Mouse (Mus musculus) heart, adult 11 months (tissue): ENCODE measurements around the gene Gm498.

Experiments
- DNase-seq: peaks from one replicate; pipeline ENCODE4 v3.0.0; 2022

The Gm498 gene

DNA sequence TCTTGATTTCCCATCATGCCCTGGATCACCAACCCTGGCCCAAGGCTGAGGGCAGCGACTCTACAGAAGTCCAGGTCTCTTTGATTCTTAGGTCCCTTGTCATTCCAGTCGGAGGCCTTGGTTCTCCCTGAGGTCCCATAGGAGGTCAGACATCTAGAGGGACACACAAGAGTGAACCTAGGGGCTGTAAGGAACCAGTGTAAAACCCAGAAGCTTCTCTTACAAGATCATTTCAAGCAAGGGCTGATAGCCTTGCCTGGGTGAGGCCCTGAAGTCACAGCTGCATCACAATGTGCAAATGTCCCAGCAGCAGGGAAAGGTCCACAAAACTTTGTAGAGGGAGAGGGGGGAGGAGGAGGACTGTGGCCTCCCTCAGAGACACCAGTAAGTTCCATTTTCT is at the start of gene Gm498:
Gm498 (plus strand) TSS at position 301 of the 400 bp plus-strand sequence.
- DNase-seq = peak; percentile 58

DNA sequence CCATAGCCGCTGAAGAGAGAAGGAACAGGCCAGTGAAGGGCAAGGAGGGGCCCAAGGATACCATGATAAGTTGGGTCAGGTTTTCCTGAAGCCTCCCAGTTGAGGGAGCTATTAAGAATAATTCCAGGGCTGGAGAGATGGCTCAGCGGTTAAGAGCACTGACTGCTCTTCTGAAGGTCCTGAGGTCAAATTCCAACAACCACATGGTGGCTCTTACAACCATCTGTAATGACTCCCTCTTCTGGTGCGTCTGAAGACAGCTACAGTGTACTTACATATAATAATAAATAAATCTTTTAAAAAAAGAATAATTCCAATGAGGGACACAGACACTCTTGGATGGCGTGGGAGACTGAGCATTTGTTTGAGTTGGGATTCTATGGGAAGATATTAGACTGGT is 47.4 kb upstream of the Gm498 start:
- DNase-seq = no peak

DNA sequence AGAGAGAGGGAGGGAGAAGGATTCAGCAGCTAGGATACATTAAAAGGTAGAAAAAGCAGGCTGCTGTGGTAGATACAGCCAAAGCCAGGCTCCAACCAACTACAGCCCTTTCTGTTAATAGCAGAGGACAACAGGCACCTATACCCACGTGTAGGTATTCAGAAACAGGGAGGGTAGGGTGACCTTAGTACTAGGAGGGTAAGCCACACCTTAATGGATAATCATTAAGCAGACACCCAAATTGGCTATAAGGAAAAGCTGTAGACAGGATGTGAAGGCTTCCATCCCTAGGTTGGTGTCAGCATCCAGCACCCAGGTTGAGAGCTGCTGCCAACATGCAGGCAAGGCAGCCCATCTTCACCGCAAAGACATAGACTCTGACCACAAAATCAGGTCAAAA is 45.4 kb upstream of the Gm498 start:
- DNase-seq = no peak

DNA sequence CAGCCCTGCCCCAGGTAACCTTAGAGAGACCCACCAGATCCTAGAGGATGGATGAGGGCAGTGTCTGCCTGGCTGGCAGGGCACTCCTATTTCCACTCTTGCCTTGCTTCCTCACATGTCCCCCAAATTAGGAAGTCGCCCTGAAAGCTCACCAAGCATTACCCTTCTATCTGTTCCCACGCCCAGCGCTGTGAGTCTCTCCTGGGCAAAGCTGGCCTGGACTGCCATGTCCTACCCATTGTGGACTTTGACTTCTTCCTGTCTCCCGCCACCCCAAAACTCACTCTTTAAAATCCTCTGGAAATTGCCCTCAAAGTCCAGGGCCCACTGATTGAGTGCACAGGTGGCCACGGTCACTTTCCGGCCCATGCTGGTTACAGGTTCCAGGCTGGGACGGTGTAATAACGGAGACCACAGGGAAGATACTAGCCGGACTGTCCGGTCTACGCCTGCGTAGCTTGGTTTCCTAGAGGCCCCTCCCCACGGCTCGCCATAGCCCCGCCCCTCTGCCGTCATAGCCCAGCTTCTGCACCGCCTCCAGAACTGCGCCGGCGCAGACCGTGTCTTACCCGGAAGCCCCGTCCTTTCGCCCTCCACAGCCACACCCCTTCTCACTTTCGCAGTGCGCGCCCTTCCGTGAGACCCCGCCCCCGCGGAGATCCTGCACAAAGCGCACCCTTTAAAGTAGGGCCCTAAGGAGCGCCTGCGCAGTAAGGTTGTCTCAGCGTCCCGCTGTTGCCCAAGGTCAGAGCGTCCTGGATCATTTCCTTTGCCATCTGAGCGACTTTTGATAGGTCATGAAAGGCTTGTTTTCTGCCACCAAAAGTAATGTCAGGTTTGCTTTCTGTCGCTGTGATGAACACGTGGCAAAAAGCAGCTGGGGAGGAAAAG is 44.0 kb upstream of the Gm498 start, which contains the start of the genes Nadsyn1 and Dhcr7:
Nadsyn1 (minus strand) TSS at position 475 of the 891 bp plus-strand sequence.
Dhcr7 (plus strand) TSS at position 771 of the 891 bp plus-strand sequence.
- peak; percentile 100 for DNase-seq

DNA sequence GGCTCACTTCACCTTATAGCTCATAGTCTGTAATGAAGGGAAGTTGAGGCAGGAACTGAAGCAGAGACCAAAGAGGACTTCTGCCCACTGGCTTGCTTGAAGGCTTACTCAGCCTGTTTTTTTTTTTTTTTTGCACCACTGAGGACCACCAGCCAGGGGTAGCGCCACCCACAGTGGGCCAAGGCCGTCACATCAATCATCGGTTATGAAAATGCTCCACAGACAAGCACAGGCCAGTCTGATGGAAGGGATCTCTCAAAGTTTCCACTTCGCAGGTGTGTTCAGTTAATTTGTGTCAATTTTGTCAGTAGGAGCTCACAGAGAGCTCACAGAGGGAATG is 43.4 kb upstream of the Gm498 start:
- DNase-seq = no peak

DNA sequence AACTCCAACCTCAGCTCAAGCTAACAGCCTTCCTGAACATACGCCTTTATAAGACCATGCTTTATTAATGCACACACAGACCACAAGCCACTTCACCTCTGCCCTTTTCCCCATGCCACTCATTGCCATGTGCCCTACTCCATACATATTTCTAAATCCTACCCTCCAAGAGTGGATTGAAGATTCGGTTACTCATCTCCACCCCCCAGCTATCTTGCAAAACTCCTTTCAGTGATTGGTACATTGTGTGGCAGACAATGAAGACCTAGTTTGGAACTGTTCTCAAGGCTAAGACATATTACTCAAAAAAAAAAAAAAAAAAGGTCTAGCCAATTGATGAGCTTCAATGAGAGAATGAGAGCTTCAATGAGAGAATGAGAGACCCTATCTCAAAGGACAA is 39.7 kb upstream of the Gm498 start:
- DNase-seq = no peak

DNA sequence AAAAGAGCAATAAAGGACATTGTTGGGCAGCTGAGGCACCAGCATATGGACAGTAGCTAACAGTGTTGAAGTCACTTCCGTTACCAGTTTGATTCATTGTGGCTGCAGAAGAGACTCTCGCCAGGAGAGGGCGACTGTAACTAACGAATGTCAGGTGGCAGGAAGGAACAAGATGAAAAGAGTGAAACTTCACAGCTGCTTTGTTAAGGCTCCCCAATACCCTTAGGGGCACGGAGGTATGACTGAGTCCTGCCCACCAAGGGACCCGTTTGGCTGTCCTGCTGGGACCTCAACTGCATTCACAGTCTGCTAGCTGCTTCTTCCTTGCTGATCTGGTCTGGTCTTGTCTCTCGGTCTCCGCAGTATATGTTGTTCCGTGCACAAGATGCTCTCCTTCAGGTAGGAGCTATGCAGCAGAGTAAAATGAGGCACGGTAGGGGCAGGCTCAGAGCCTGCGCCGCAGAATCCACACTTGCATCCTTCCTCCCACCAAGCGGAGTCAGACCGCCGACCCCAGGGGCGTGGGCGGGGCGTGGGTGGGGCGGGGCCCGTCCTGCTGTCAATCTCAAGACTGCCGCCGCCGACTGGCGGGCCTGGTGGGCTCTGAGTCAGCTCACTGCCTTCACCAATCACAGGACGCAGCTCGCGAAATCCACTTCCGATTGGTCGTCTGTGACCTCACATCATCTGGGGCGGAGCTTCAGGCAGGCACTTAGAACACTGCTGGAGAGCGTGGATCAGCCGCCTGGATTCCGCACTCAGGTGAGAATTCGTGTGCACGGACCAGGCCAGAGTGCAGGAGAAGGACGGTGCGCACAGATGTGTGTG is 36.9 kb upstream of the Gm498 start:
- peak; percentile 100 for DNase-seq

DNA sequence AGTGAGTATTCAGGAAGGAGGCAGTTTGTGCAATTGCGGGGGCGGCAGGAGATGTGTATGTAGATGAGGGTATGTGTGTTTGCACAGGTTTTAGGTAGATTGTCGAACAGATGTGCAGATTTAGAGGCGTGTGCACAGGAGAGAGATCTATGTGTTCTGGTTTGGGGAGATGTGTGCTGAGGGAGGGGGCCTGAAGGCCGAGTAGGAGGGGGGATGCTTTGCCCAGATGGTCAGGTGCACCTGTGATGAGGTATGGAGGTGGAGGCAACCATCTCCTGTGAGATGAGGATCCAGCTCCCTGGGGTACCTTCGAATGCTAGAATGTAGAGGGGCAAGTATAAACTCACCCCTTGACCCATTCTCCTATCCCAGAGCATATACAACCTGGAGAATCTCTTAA is 36.2 kb upstream of the Gm498 start:
- DNase-seq = peak; percentile 93

DNA sequence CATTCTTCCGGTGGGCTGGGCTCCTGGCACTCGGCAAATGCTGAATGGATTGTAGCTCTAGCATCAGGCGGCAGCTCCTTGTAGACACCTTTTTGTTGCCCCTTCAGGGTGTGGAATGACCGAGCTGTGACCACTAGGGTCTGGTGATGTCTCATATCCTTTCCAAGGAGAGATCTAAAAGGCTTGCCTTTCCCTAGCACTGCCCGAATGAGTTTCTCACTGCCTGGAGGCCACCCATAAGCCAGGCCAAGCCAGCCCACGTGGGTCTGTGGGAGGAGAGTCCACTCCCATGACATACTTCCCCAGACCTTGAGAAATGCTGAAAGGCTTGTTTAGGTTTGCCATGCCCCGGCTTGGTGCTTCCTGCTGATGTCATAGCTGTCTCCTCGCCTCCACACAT is 34.4 kb upstream of the Gm498 start:
- DNase-seq = peak; percentile 92

DNA sequence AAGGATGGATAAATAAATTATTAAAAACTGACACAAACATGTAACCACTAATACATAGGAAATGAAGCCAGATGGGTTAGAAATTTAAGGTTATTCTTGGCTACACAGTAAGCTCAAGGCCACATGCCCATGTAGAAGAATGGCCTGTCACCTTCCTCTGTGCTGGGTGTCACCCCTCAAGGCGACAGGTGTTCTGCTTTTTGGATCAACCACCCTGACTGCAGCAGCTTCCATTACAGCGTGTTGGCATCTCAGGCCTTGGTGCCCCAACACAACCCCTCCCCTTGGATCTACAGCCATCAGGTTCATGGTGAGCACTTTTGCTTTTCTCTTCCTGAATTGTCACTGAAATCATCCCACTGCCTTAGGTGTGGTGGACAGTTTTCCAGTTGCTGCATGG is 34.0 kb upstream of the Gm498 start:
- no peak for DNase-seq

DNA sequence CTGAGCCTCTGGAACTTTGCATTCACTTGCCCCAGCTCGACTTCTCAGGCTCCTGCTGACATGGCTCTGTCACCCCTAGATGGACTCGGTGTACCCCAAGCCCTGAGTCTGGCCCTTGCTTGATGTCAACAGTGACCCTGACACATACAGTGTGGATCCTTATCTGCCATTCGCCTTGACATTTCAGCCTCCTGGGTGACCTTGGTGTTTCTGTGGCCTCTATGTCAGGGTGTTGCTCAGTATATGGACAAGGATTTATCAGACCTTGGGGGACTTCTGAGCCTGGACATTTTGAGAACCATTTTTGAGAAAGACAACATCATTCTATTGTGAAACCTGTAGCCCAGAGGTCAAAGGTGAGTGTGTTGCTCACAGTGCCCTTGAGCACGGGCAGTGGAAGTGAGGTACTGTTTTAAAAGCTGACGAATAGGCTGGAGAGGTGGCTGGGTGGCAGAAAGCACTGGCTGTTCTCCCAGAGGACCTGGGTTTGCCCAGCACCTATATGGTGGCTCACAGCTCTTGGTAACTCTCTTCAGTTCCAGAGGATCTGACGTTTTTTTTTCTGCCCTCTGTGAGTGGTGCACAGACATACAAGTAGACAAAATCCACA is 33.0 kb upstream of the Gm498 start:
- peak; percentile 55 for DNase-seq

DNA sequence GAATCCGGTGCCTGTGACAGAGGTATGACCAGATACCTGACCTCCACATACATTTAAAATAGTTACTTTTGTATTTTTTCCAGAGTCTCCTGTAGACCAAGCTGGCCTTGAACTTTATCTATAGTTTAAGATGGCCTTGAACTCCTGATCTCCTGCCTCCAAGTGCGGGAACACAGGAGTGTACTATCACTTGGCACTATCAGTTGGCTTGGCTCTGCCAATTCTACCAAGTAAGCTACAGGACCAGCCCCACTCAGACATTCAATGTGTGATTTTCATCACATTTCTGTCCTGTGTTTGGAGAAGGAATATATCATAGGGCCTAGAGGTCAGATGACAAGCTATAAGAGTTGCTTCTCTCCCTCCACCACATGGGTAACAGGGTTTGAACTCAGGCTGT is 32.3 kb upstream of the Gm498 start:
- DNase-seq = no peak

DNA sequence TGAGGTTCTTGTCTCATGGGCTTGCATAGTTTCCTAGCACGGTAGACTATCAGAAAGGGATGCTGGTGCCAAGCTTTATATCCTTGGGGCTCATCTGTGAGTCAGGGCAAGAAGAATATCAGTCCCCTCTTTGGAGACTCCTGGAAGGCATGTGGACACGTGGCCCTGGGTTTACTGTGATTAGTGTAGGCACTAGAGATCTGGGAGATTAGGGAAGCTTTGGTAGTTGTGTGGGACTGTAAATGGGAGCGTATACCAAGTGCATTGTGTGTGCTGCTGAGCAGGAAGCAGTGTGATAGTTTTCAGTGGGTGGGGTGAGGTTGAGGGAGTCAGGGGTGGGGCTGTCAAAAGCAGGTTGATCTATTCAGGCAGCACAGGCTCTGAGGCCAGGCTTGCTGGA is 31.7 kb upstream of the Gm498 start:
- DNase-seq = peak; percentile 76

DNA sequence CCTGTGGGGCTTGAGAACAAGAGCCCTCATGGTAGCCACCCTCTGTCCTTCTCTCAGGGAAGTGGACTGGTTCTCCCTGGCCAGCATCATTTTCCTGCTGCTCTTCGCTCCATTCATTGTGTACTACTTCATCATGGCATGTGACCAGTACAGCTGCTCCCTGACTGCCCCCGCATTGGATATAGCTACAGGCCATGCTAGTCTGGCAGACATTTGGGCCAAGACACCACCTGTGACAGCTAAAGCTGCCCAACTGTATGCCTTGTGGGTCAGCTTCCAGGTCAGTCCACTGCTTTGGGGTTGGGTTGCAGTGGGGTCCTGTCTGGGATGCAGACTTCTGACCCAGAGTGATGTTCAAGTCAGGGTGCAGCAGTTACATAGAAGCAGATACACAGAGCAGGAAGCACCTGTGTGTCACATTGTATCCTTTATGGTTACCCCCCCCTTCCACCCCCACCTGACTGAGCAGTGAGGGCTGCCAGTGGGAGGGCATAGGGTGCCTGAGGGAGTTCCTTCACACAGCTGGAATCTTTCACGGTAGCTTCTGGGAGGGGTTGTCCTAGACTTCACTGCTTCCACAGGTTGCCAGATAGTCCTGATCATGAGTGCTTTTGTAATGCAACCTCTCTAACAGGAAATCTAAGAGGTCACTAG is 28.8 kb upstream of the Gm498 start:
- peak; percentile 80 for DNase-seq

DNA sequence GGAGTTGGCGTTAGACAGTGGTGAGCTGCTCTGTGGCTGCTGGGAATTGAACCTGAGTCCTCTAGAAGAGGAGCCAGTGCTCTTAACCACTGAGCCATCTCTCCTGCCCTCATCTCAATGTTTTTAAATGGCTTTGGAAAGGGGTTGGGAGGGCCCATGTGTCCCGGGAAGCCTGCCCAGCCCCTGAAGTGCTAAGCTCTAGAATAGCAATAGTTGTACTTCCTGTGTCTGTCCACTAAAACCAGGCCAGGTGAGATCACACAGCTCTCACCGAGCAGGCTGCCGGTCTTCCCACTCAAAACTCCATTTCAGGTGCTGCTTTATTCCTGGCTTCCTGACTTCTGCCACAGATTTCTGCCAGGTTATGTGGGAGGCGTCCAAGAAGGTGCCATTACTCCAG is 26.5 kb upstream of the Gm498 start:
- peak; percentile 76 for DNase-seq

DNA sequence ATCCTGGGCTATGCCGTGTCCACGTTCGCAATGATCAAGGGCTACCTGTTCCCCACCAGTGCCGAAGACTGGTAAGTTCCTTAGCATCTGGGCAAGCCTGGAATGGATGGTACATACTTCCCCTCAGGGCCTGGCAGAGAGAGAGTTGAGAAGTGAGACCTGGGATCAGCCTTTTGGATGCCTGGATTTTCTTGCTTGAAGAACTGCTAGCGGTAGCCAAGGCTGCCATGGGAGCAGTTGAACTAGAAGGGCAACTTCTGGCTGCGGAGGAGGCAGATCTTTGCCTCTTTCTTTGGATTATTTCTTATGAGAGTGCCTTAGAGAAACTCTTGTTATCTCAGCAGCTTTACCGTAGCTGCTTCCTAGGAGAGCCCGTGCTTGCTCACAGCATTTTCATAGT is 25.3 kb upstream of the Gm498 start:
- DNase-seq = no peak

DNA sequence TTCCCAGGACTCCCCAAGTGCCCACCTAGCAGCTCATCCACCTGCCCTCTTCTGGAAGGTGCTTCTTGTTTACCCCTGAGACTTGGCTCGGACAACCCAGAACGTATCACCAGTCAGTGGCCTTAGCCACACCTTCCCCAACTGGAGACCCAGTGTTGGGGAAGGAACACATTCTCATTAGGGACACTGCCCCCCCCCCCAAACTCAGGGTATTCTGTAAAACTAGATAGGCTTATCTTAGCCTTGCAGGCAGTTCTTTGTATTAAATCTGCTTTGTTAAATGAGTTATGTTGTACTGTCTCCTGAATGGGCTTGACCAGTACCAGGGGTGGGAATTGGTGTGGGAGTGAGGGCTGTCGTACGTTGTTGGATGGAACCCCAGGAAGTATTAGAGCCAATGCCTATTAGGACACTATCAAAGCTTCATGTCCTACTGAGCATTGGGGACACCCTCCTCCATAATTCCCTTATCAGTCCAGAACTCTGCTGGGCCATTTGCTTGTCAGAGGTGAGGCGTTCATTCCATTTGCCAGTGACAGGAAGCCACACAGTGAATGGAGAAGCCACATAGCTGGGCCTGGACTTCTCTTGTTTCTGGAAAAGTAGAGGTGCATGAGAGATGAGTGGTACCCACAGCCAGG is 18.4 kb upstream of the Gm498 start:
- peak; percentile 60 for DNase-seq

DNA sequence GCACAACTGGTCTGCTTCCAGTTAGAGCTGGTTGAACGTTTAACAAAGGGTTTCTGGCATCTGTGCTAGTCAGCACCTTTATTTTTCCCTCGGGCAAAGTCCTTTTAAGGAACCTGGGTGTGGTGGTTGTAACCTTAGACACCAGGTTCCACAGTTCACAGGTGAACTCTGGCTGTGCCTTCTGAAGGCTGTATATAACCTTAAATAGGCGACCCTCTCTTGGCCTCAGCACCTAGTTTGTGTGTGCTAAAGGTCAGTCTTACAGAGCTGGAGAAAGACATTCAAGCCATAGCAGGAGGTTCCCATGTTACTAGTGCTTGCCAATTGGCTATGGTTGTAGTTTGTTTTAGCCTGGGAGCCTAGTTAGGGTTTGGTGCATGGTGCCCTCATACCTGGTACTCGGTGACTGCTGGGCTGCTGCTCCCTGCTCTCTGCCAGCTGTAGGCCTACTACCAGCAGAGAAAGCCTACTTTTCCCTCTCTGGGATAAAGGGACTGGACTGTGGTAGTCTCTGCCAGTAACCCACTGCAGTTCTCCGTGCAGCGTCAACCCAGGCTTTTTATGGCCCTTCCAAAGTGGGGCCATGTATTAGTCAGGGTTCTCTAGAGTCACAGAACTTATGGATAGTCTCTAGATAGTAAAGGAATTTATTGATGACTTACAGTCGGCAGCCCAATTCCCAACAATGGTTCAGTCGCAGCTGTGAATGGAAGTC is 17.7 kb upstream of the Gm498 start:
- DNase-seq = peak; percentile 78

DNA sequence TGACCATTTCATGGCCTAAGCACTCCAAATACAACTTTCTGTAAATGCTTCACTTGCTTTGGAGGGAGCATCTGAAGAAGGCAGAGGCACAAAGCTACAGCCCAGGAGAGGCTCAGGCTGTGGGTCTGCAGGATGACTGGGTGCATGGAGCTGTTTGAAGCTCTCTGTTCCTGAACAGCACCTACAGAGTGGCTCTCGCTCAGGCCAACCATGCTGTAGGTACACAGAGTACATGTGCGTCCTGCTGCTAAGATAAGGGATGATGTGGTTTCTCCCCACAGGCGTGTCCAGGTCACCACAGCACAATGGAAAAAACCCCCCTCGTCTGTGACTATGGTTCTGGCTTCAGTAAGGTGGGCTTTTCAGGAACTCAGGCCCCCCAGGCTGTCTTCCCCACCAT is 2.2 kb downstream of the Gm498 start:
- peak; percentile 79 for DNase-seq

DNA sequence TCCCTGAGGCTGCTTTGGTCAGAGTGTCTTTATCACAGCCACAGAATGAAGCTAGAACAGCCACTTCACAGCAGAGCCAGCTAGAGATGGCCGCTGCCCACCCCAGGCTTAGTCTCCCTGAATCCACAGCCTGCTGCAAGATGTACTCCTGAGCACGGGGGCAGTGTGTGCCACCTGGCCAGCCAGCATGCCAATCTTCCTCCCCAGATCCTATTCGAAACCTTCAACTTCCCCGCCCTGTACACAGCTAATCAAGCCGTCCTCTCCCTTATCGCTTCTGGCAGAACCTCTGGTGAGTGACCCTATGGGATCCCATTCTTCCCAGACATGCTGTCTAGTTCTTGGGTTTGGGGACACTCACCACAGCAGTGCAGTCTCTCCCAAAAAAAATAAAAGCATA is 17.1 kb downstream of the Gm498 start:
- DNase-seq = peak; percentile 81

DNA sequence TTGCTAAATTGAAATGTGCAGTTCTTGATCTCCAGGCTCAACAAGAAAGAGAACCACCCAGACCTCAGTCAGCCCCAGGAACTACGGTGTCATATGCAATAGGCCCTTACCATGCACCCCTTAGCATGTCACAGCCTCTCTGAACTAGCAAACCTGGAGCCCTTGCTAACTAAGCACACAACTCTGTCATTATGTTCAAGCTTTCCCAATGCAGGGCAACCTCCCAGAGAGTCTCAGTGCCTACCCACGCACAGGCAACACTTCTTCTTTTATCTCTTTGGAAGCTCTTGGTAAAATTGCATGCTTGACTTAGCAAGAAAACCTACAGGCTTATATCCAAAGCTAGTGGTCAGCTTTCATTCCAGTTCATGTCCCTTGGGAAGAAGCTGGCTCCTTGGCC is 24.5 kb downstream of the Gm498 start:
- peak; percentile 64 for DNase-seq

DNA sequence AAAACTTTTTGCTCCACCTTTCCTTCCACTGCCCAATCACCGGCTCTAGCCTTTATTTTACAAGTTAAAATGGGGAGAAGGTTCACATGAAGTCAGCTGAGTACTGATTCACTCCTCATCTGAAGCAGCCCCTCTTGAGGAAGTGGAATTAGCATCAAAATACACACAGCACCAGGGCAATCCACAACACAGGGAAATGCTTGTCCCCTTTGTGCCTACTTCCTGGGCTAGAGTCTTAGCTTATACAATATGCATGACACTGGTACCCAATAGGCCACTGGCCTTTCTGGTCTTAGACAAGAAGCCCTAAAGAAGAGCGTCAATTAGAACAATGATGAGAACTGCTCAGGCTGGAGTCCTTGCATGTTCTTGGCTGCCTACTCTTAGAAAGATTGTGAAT is 25.7 kb downstream of the Gm498 start:
- DNase-seq = no peak
